Comparison of ENCODE assay signal across 8 mouse cellular contexts in genomic region chr2:75883543-75883942, GRCm38 (mm10). TPM values are rescaled to one million over a fixed set of nuclear protein-coding genes. Genes with fewer than 3 reads are reported as not detected.
A peak's percentile ranks its signal among the peaks of the same experiment; 100 is the strongest.
DNase-seq lines count a peak whose midpoint lies in the region; ATAC-seq and TF ChIP-seq lines count a peak whose summit lies in the region.

No protein-coding gene starts in this region.

- H3K9me3 ChIP-seq in liver, embryonic 14.5 days (ENCODE audit: control insufficient read depth, low read length), result no peaks in the 10 kb centered on the region

- TF ChIP-seq EP300 in liver, embryonic 14.5 days (IDR thresholded peaks at IDR 0.05; ENCODE audit: low read depth), result no peak

- H3K4me3 ChIP-seq in liver, embryonic 14.5 days (ENCODE audit: insufficient read depth in 1 of 2, low read depth in 2 of 2, low read length in 2 of 2), result no peak overlapping the region

- peak; percentile 86 for TF ChIP-seq CTCF in liver, embryonic 14.5 days (IDR thresholded peaks at IDR 0.05; ENCODE audit: low read depth)

- ATAC-seq in liver, embryonic 14.5 days (ENCODE audit: insufficient read depth), result no peak
- ATAC-seq in erythroid progenitor cell, adult 5-6 weeks (replicated peaks; ENCODE audit: low FRiP score, poor library complexity, severe bottlenecking), result no peak; the same call in 1 of the 2 replicates

- no peaks in the 10 kb centered on the region; the same call in none of the 2 replicates for H3K36me3 ChIP-seq in liver, embryonic 14.5 days (replicated peaks; ENCODE audit: control insufficient read depth, insufficient read depth, low read depth)

- H3K9ac ChIP-seq in liver, embryonic 14.5 days (replicated peaks), result no peak overlapping the region

- no peak overlapping the region for H3K4me2 ChIP-seq in liver, embryonic 14.5 days (ENCODE audit: low read depth)

- H3K4me1 ChIP-seq in liver, embryonic 14.5 days (replicated peaks; ENCODE audit: control insufficient read depth in 2 of 2, insufficient read depth in 2 of 2, low read length in 1 of 2), result no peaks in the 10 kb centered on the region

- no peak overlapping the region for H3K27ac ChIP-seq in liver, embryonic 14.5 days

- 31% methylated on average over 1 of the region's 1 CpGs for WGBS in liver, embryonic 14.5 days (ENCODE audit: insufficient replicate concordance)

- H3K27me3 ChIP-seq in liver, embryonic 14.5 days (ENCODE audit: control insufficient read depth, insufficient read depth, low read length), result no peaks in the 10 kb centered on the region

- DNase-seq in urinary bladder, postnatal 25 days (ENCODE audit: low spot score), result peak; percentile 63
- DNase-seq in urinary bladder, adult 2 months (ENCODE audit: low spot score), result no peak
- peak; percentile 29 for DNase-seq in adrenal gland, adult 8-10 months
- DNase-seq in embryo, embryonic 10 days (ENCODE audit: low spot score), result peak; percentile 87
- DNase-seq in induced T-regulatory cell, adult 2 months (ENCODE audit: low read depth), result peak; percentile 88
- peak; percentile 20 to 43 (median 22) for DNase-seq in liver, embryonic 14.5 days (ENCODE audit: low read depth in 3 of 3, low spot score in 3 of 3)
- peak; percentile 57 to 73 for DNase-seq in right cerebral cortex, adult 2 months (ENCODE audit: low spot score in 2 of 2)

RNA-seq across cellular contexts. Expression of gene Agps, which starts 51.6 kb away (rescaled TPM):
- polyA plus RNA-seq in urinary bladder, adult 2 months (2012; rRNA removed), result 9.1 and 9.3 TPM in 2 replicates
- total RNA-seq in adrenal gland, adult 8-10 months (2022), result 10 to 100 TPM; 36.7 to 39.1 (median 39.1) TPM
- 4.1 and 5.6 TPM in 2 replicates for polyA plus RNA-seq in liver, embryonic 14.5 days (2012; rRNA removed)
- 13.8 and 14.3 TPM in 2 replicates for polyA plus RNA-seq in liver, embryonic 14.5 days (2014; fragmentation: Nextera tagmentation; extraction: Ambion mirVana)
- 39.4 and 41.8 TPM in 2 replicates for total RNA-seq in erythroid progenitor cell, adult 5-6 weeks (2015; ENCODE audit: low replicate concordance)
- total RNA-seq in erythroid progenitor cell, adult 5-6 weeks (2017; ENCODE audit: low replicate concordance), result 13.2 and 31.8 TPM in 2 replicates

RNA-seq across cellular contexts. Expression of gene Ttc30b, which starts 54.8 kb away (rescaled TPM):
- 9.6 and 11.3 TPM in 2 replicates for polyA plus RNA-seq in urinary bladder, adult 2 months (2012; rRNA removed)
- total RNA-seq in adrenal gland, adult 8-10 months (2022), result 10 to 100 TPM; 22.0 to 25.8 (median 22.5) TPM
- polyA plus RNA-seq in liver, embryonic 14.5 days (2012; rRNA removed), result 0.56 and 0.58 TPM in 2 replicates
- polyA plus RNA-seq in liver, embryonic 14.5 days (2014; fragmentation: Nextera tagmentation; extraction: Ambion mirVana), result 0.69 and 1.0 TPM in 2 replicates
- 1.4 TPM in 1 of 2 replicates, not detected in the other for total RNA-seq in erythroid progenitor cell, adult 5-6 weeks (2015; ENCODE audit: low replicate concordance)
- not detected in 2 replicates for total RNA-seq in erythroid progenitor cell, adult 5-6 weeks (2017; ENCODE audit: low replicate concordance)

Comparison
In these comparisons a context has a peak if more than half of its experiments do, and no peak if none do; other contexts are left out.
1. RNA of gene Ttc30b, which starts 54.8 kb away (total RNA-seq): 22.0 to 25.8 TPM in adrenal gland, adult 8-10 months; 1.4 TPM in erythroid progenitor cell, adult 5-6 weeks; every median in the first group is over 4 times any median in the second.